Mouse (Mus musculus) T-helper 2 cell (primary cell): ENCODE measurements around the gene Pcbd1.
"Not testable (repeated sequence)": the region's sequence is repeated elsewhere in the genome, so short reads cannot be mapped to it uniquely, and the experiment has no call there.

ENCODE experiments used
- in situ Hi-C: fragments of 300-600 bp; cut with MboI, MseI; formaldehyde crosslinking; loops from one replicate; pipeline ENCODE4 v1.15.1; 2025; ENCODE audit warnings: high pct_unique_total_duplicates

The Pcbd1 gene

DNA sequence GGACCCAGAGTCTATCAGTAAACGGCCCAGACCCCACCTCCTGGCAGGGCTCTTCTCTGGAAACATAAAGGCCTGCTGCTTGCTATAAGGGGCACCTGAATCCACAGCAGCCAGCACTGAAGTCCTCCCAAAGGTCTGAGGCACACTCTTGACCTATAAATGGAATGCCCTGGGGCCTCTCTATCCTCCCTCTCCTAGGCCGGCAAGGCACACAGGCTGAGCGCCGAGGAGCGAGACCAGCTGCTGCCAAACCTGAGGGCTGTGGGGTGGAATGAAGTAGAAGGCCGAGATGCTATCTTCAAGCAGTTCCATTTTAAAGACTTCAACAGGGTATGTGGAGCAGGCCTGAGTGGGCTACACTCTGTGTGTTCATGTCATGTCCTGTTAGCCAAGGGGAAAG is 2.7 kb downstream of the Pcbd1 start:
- in situ Hi-C loops = no loop called here

DNA sequence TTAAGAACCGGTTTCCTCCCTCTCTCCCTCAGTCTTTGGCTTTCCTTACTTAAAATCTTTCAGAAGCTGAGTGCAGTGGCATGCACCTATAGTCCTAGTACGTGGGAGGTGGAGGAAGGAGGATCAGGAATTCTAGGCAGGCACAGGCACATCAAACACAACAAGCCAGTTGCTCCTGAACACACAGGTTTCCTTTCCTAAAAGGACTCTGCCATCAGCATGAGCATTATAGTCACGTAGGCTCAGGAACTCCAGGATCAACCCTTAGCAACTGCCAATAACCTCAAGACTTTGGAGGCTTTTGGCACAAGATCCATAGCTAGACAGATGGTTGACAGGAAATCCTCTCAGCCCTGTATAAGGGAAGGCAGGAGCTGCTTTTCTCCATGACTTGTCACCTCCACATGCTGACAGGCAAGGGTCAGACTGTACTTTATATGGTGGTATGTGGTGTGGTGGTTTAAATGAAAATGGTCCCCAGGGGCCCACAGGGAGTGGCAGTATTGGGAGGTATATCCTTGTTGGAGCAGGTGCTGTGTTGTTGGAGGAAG is 14.5 kb downstream of the Pcbd1 start:
- in situ Hi-C loops = no loop called here

- in situ Hi-C loops = loop anchor here (10.0 kb wide), 1 partner anchor 1031 kb away; the partner anchor contains the start of gene Fam241b
These were observed 25.2 kb downstream of the Pcbd1 start for GRCm38 (mm10) chr10:61114246-61114720.

GRCm38 (mm10) chr10:61121732-61122131 is 32.6 kb downstream of the Pcbd1 start:
- in situ Hi-C loops = not testable (repeated sequence)

GRCm38 (mm10) chr10:61123276-61123913 is 34.3 kb downstream of the Pcbd1 start:
- in situ Hi-C loops = no loop called here

DNA sequence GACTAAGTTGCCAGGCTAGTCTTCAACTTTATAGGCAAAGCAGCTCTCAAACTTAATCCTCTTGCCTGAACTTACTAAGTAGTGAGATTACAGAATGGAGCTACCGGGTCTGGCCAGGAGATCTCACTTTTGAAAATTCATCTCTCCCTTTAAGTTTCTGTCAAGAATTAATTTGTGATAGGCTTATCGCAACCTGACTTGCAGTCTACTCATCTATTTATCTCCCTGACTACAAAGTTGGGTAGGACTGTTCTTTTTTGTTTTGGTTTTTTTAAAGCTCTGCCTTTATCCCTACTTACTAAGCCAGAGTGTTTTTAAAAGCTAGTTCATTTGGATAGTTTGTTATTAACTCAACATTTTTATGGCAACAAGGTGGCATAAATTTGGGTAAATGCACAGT is 35.3 kb downstream of the Pcbd1 start:
- in situ Hi-C loops = no loop called here

DNA sequence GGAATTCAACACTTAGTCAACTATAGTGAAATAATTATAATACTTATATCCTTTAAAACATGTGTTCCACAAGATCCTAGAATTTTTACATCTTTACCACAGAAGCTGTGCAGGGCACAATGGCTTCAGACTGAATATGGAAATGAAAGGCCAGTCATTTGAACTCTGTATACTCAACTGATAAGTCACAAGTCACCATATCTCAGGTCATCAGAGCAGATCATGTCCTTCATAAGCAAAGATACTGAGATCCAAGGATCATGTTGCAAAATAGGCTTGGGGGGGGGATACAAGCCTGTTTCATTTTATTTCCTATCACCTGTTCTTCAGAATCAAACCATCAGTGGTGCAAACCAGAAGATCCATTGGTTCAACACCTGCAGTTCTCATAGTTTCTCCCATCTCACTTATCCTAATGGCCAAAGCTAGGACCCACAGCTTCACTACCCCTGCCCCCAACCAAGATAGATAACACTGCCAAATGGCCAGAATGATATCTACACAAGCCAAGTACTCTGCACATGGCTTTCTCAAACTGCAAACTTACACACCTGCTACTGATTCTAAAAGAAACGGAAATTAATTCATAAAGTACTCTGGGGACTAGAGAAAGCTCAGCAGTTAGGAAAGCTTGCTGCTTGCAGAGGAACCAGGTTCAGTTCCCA is 39.7 kb downstream of the Pcbd1 start:
- in situ Hi-C loops = no loop called here

GRCm38 (mm10) chr10:61130959-61131358 is 41.8 kb downstream of the Pcbd1 start:
- in situ Hi-C loops = no loop called here

DNA sequence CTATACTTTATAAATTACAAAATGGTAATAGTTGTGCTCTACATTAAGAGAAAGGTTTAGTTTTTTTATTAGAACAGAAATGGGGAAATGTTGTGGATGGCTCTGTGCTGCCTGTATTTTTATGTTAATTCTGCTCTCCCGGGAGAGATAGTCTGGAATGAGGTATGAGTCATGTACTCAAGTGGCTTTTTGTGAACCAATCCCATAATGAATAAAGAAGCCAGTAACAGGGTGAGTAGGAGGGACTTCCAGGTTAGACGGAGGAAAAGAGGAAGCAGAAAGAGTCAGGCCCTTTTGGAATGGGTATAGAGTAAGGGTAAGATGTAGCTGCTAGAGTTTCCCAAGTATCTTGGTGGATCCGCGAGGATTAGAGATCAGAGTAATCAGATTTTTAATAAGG is 44.9 kb downstream of the Pcbd1 start:
- in situ Hi-C loops = no loop called here

DNA sequence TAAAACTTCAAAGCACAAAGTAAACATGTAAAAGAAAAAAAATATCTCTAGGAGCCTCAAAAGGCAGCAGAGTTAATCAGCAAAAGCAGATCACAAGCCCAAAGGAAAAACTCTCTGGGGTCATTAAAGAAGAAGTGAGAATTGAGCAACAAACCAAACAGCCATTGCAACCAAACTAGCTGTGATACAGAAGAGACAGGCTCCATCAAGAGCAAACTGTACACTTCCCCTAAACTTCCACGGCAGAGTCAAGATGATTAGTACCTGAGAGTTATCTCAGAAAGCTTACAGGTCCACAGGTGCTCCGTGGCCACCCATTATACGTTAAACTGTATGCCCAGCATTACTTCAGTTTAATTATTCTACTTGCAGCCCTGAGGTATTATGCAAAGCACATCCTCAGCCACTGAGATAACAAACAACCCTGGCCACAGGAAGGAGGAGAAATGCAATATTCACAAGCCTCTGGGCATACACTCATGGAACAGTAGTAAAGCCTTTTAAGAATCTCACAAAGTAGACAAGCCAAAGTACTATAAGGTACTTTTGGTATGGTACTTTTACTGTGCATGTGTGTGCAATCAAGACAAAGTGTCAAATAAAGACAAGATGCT is 46.2 kb downstream of the Pcbd1 start:
- in situ Hi-C loops = no loop called here

- in situ Hi-C loops = no loop called here
These were observed 48.4 kb downstream of the Pcbd1 start for GRCm38 (mm10) chr10:61137567-61137966.

- in situ Hi-C loops = no loop called here
These were observed 54.2 kb downstream of the Pcbd1 start for GRCm38 (mm10) chr10:61143343-61143742.
